Mouse (Mus musculus): Measurements from ENCODE around the gene Rbm25. TPM values are rescaled to one million over a fixed set of nuclear protein-coding genes. Genes with fewer than 3 reads are reported as not detected.

Rbm25 gene
- polyA plus RNA-seq, 1 experiment from 2014 or later: 262 TPM

- H3K27ac ChIP-seq (ENCODE audit: low read depth, low read length): peak overlapping the region; percentile 82
- peak; percentile 95 for DNase-seq (ENCODE audit: low spot score, missing footprints)
- peak overlapping the region; percentile 79 for H3K4me3 ChIP-seq (ENCODE audit: low read depth, low read length)
- no peaks in the 10 kb centered on the region for H3K27me3 ChIP-seq (ENCODE audit: control insufficient read depth, insufficient read depth, low read length)
- peak; percentile 90 for ATAC-seq (ENCODE audit: low FRiP score)
- H3K4me1 ChIP-seq (ENCODE audit: control insufficient read depth, insufficient read depth, low read length): peaks cover 7% of the 10 kb centered on the region
- H3K9ac ChIP-seq (ENCODE audit: low read length): peak overlapping the region; percentile 95
- H3K4me2 ChIP-seq: peak overlapping the region; percentile 71
- H3K9me3 ChIP-seq (ENCODE audit: control insufficient read depth, low read length): no peaks in the 10 kb centered on the region
- peaks cover 2% of the 10 kb centered on the region; the same call in 1 of the 2 replicates for H3K36me3 ChIP-seq (ENCODE audit: control insufficient read depth, insufficient read depth, low read length)
- under 1% methylated on average over 49 of the region's 49 CpGs for WGBS
These were observed 57.5 kb downstream of the Rbm25 start for GRCm38 (mm10) chr12:83688316-83689086.

DNA sequence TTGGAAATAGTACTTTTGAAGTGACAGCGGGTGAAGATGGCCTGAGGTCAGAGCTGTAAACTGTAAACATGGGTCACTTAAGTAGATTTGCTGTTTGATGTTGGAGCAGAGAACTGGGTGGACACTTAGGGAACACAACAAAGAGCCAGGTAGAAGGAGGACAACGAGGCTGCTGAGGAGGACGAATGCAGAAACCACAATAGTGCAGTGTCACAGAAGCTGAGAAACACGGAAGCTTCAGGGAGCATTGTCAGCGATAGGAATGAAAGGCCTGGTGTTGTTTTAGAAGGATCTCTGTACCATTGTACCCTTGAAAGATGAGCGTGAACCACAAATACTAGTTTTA, 58.0 kb downstream of the Rbm25 start:
- Histone ChIP-seq H3K27me3 (ENCODE audit: control insufficient read depth, insufficient read depth, low read length) (no peaks in the 10 kb centered on the region), H3K9me3 (ENCODE audit: control insufficient read depth, low read length) (no peaks in the 10 kb centered on the region), H3K4me1 (ENCODE audit: control insufficient read depth, insufficient read depth, low read length) (peaks cover 7% of the 10 kb centered on the region), H3K4me3 (ENCODE audit: low read depth, low read length) (peak overlapping the region; percentile 79), H3K9ac (ENCODE audit: low read length) (peak overlapping the region; percentile 95), H3K4me2 (peak overlapping the region; percentile 71), H3K36me3 (ENCODE audit: control insufficient read depth, insufficient read depth, low read length) (no peaks in the 10 kb centered on the region), H3K27ac (ENCODE audit: low read depth, low read length) (no peak overlapping the region)
- no peak for DNase-seq (ENCODE audit: low spot score, missing footprints)
- ATAC-seq (ENCODE audit: low FRiP score): no peak
- WGBS: 37% methylated on average over 6 of the region's 6 CpGs

- Histone ChIP-seq H3K36me3 (ENCODE audit: control insufficient read depth, insufficient read depth, low read length) (no peaks in the 10 kb centered on the region), H3K9me3 (ENCODE audit: control insufficient read depth, low read length) (no peaks in the 10 kb centered on the region), H3K4me3 (ENCODE audit: low read depth, low read length) (no peak overlapping the region), H3K4me2 (no peak overlapping the region), H3K4me1 (ENCODE audit: control insufficient read depth, insufficient read depth, low read length) (peaks cover 5% of the 10 kb centered on the region), H3K27me3 (ENCODE audit: control insufficient read depth, insufficient read depth, low read length) (no peaks in the 10 kb centered on the region), H3K27ac (ENCODE audit: low read depth, low read length) (no peak overlapping the region), H3K9ac (ENCODE audit: low read length) (no peak overlapping the region)
- no peak for DNase-seq (ENCODE audit: low spot score, missing footprints)
- no peak for ATAC-seq (ENCODE audit: low FRiP score)
- WGBS: 95% methylated on average over 5 of the region's 5 CpGs
These were observed 63.0 kb downstream of the Rbm25 start for GRCm38 (mm10) chr12:83694011-83694410.

GRCm38 (mm10) chr12:83694669-83695068, 63.6 kb downstream of the Rbm25 start:
- H3K9ac ChIP-seq (ENCODE audit: low read length): no peak overlapping the region
- WGBS: 94% methylated on average over 3 of the region's 3 CpGs
- H3K27ac ChIP-seq (ENCODE audit: low read depth, low read length): no peak overlapping the region
- no peak overlapping the region for H3K4me3 ChIP-seq (ENCODE audit: low read depth, low read length)
- H3K4me2 ChIP-seq: no peak overlapping the region
- H3K36me3 ChIP-seq (ENCODE audit: control insufficient read depth, insufficient read depth, low read length): 0 out of 2 replicates have a peak, but pooled peaks cover 1% of the 10 kb centered on the region
- H3K4me1 ChIP-seq (ENCODE audit: control insufficient read depth, insufficient read depth, low read length): peaks cover 3% of the 10 kb centered on the region; the same call in 1 of the 2 replicates
- no peaks in the 10 kb centered on the region for H3K9me3 ChIP-seq (ENCODE audit: control insufficient read depth, low read length)
- DNase-seq (ENCODE audit: low spot score, missing footprints): no peak
- ATAC-seq (ENCODE audit: low FRiP score): no peak
- H3K27me3 ChIP-seq (ENCODE audit: control insufficient read depth, insufficient read depth, low read length): no peaks in the 10 kb centered on the region

DNA sequence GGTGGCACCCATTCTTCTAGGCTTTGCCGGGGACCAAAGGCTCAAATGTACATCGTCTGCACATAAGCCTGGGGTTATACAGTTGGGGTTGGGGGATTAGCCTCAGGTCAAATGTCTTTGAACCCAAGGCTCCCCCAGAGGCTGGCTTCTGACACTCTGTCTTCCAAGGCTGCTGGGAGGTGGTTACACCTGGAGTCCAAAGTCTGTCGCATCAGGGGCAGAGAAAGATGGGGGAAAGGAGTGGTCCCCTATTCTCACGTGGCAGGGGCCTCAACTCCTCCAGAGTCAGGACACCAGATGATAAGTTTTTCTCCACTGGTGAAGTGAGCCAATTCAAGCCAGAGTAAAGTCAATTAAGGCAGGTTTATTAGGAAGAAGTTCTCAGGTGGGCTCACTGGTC, 67.6 kb downstream of the Rbm25 start:
- Histone ChIP-seq H3K4me2 (no peak overlapping the region), H3K27me3 (ENCODE audit: control insufficient read depth, insufficient read depth, low read length) (no peaks in the 10 kb centered on the region), H3K27ac (ENCODE audit: low read depth, low read length) (no peak overlapping the region), H3K9ac (ENCODE audit: low read length) (no peak overlapping the region), H3K4me1 (ENCODE audit: control insufficient read depth, insufficient read depth, low read length) (no peaks in the 10 kb centered on the region), H3K9me3 (ENCODE audit: control insufficient read depth, low read length) (no peaks in the 10 kb centered on the region), H3K36me3 (ENCODE audit: control insufficient read depth, insufficient read depth, low read length) (peaks cover 8% of the 10 kb centered on the region; the same call in 1 of the 2 replicates), H3K4me3 (ENCODE audit: low read depth, low read length) (no peak overlapping the region)
- WGBS: 89% methylated on average over 4 of the region's 4 CpGs
- ATAC-seq (ENCODE audit: low FRiP score) (no peak), DNase-seq (ENCODE audit: low spot score, missing footprints) (no peak)

GRCm38 (mm10) chr12:83701608-83702007, 70.6 kb downstream of the Rbm25 start:
- no peaks in the 10 kb centered on the region for H3K4me1 ChIP-seq (ENCODE audit: control insufficient read depth, insufficient read depth, low read length)
- H3K9ac ChIP-seq (ENCODE audit: low read length): no peak overlapping the region
- DNase-seq (ENCODE audit: low spot score, missing footprints): no peak
- no peak overlapping the region for H3K4me2 ChIP-seq
- no peak for ATAC-seq (ENCODE audit: low FRiP score)
- no peaks in the 10 kb centered on the region for H3K9me3 ChIP-seq (ENCODE audit: control insufficient read depth, low read length)
- 90% methylated on average over 7 of the region's 7 CpGs for WGBS
- H3K4me3 ChIP-seq (ENCODE audit: low read depth, low read length): no peak overlapping the region
- H3K27ac ChIP-seq (ENCODE audit: low read depth, low read length): no peak overlapping the region
- H3K36me3 ChIP-seq (ENCODE audit: control insufficient read depth, insufficient read depth, low read length): peaks cover 8% of the 10 kb centered on the region; the same call in 1 of the 2 replicates
- no peaks in the 10 kb centered on the region for H3K27me3 ChIP-seq (ENCODE audit: control insufficient read depth, insufficient read depth, low read length)

GRCm38 (mm10) chr12:83702796-83703195, 71.8 kb downstream of the Rbm25 start:
- no peak overlapping the region for H3K27ac ChIP-seq (ENCODE audit: low read depth, low read length)
- 39% methylated on average over 4 of the region's 4 CpGs for WGBS
- ATAC-seq (ENCODE audit: low FRiP score): no peak

GRCm38 (mm10) chr12:83706951-83707350, 75.9 kb downstream of the Rbm25 start:
- ATAC-seq (ENCODE audit: low FRiP score): no peak
- Histone ChIP-seq H3K27ac (ENCODE audit: low read depth, low read length) (no peak overlapping the region), H3K4me3 (ENCODE audit: low read depth, low read length) (no peak overlapping the region), H3K9me3 (ENCODE audit: control insufficient read depth, low read length) (no peaks in the 10 kb centered on the region), H3K27me3 (ENCODE audit: control insufficient read depth, insufficient read depth, low read length) (no peaks in the 10 kb centered on the region), H3K36me3 (ENCODE audit: control insufficient read depth, insufficient read depth, low read length) (no peaks in the 10 kb centered on the region), H3K9ac (ENCODE audit: low read length) (no peak overlapping the region), H3K4me1 (ENCODE audit: control insufficient read depth, insufficient read depth, low read length) (no peaks in the 10 kb centered on the region), H3K4me2 (no peak overlapping the region)
- no peak for DNase-seq (ENCODE audit: low spot score, missing footprints)
- 96% methylated on average over 4 of the region's 4 CpGs for WGBS

More at GRCm38 (mm10) chr12:83702796-83703195, 71.8 kb downstream of the Rbm25 start:
- DNase-seq (ENCODE audit: low spot score, missing footprints): no peak
- no peaks in the 10 kb centered on the region for H3K9me3 ChIP-seq (ENCODE audit: control insufficient read depth, low read length)
- peaks cover 8% of the 10 kb centered on the region; the same call in 1 of the 2 replicates for H3K36me3 ChIP-seq (ENCODE audit: control insufficient read depth, insufficient read depth, low read length)
- H3K4me2 ChIP-seq: no peak overlapping the region
- H3K9ac ChIP-seq (ENCODE audit: low read length): no peak overlapping the region
- no peaks in the 10 kb centered on the region for H3K27me3 ChIP-seq (ENCODE audit: control insufficient read depth, insufficient read depth, low read length)
- no peaks in the 10 kb centered on the region for H3K4me1 ChIP-seq (ENCODE audit: control insufficient read depth, insufficient read depth, low read length)
- H3K4me3 ChIP-seq (ENCODE audit: low read depth, low read length): no peak overlapping the region

- no peaks in the 10 kb centered on the region for H3K9me3 ChIP-seq (ENCODE audit: control insufficient read depth, low read length)
- 89% methylated on average over 7 of the region's 7 CpGs for WGBS
- no peaks in the 10 kb centered on the region; the same call in 1 of the 2 replicates for H3K36me3 ChIP-seq (ENCODE audit: control insufficient read depth, insufficient read depth, low read length)
- no peak for ATAC-seq (ENCODE audit: low FRiP score)
- H3K4me2 ChIP-seq: no peak overlapping the region
- no peak overlapping the region for H3K27ac ChIP-seq (ENCODE audit: low read depth, low read length)
- H3K27me3 ChIP-seq (ENCODE audit: control insufficient read depth, insufficient read depth, low read length): no peaks in the 10 kb centered on the region
- H3K4me3 ChIP-seq (ENCODE audit: low read depth, low read length): no peak overlapping the region
- DNase-seq (ENCODE audit: low spot score, missing footprints): no peak
- H3K4me1 ChIP-seq (ENCODE audit: control insufficient read depth, insufficient read depth, low read length): no peaks in the 10 kb centered on the region
- H3K9ac ChIP-seq (ENCODE audit: low read length): no peak overlapping the region
These were observed 77.4 kb downstream of the Rbm25 start for GRCm38 (mm10) chr12:83708160-83709092.
